Mouse (Mus musculus) cortical plate, adult 2 months (tissue): ENCODE results near the gene Shank2.
A peak's percentile ranks its signal among the peaks of the same experiment; 100 is the strongest.

Source experiments
- CTCF ChIP-seq: fragments of 200-500 bp; IDR thresholded peaks from 2 replicates; pipeline ENCODE4 v1.5.1; 2011; ENCODE audit warnings: mild to moderate bottlenecking, control low read depth, low read length; ENCODE audit not compliant: insufficient read depth; ENCODE audit errors: extremely low read depth
- POLR2A ChIP-seq: fragments of 200-500 bp; IDR thresholded peaks from 2 replicates; pipeline ENCODE4 v1.6.1; 2011; ENCODE audit warnings: mild to moderate bottlenecking, low read length, control low read depth; ENCODE audit not compliant: insufficient read depth; ENCODE audit errors: extremely low read depth

DNA sequence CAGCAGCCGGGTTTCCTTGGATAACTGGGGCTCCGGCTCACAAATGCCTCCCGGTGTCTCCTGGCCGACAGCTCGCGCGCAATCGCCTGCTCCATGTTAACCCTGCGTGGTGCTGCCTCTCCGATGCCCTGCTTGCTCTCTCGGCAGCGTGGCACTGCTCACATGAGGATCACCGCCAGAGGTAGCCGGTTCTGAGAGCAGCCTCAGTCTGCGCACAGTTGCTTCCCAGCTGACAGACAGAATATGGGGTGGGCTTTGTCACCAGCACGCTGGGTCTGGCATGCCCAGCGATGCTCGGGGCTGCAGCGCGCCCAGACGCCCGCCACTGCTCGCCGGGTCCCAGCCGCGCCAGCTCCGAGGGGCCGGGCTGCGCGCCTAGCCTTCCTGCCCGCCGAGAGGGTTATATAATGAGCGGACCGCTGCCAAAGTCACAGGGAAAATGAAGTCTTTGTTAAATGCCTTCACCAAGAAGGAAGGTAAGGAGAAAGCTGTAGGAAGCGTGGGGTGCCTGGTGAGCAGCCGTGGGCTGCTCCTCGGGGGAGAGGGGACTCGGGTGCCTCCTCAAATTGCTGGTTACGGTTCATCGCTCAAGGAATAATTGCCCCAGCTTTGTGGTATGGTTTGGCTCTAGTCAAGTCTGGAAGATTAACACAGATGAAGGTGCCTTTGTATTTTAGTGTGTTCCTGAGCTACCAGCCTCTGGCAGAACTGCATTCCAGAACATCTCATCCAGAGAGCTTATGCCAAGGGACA lies 173.9 kb downstream of the Shank2 start:
- TF ChIP-seq CTCF (no peak), POLR2A (peak; percentile 38; the same call in 1 of the 2 replicates)
